Mouse (Mus musculus): ENCODE measurements around the gene Amh.

DNA sequence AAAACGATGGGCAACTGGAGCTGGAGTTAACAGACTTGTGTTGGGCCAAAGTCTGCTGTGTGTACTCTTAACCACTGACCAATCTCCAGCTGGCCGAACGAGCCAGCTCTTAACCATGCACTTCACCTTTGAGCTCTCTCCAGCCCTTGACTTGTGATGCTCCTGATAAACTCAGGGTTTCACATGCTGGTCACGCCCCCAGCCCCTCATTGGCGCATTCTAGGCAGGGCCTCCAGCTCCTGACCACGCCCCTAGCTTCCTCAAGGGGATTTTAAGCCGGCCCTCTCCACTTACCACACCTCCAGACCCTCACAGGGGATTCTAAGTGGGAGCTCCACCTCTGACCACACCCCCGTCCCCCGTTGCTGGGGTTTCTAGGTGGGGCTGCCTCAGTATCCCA, 26.1 kb downstream of the Amh start:
- TF ChIP-seq CTCF (IDR thresholded peaks at IDR 0.05; ENCODE audit: low read depth, low read length) (no peak), POLR2A (IDR thresholded peaks at IDR 0.05; ENCODE audit: insufficient read depth, low read length) (no peak)

All from ES-Bruce4 (cell line).